Mouse (Mus musculus) hindlimb bud, embryonic 11.5 days (tissue): ENCODE results near the gene Gemin5.

Source experiments
- DNase-seq: peaks from one replicate; pipeline ENCODE4 v3.0.0-alpha.2; 2012; ENCODE audit warnings: low read depth, low spot score; ENCODE audit errors: extremely low spot score

Gemin5 gene

GRCm38 (mm10) chr11:58077270-58077669 is 91.1 kb downstream of the Gemin5 start:
- DNase-seq = no peak

GRCm38 (mm10) chr11:58072978-58073377 is 95.4 kb downstream of the Gemin5 start:
- DNase-seq = no peak
